Mouse (Mus musculus) ES-CJ7 (cell line): Measurements from ENCODE around the gene Adck1.
"Not testable (repeated sequence)": the region's sequence is repeated elsewhere in the genome, so short reads cannot be mapped to it uniquely, and the experiment has no call there.

ENCODE experiments used
- DNase-seq: peaks from one replicate; pipeline ENCODE4 v3.0.0; 2011; ENCODE audit warnings: low read depth, low spot score

The Adck1 gene

DNA sequence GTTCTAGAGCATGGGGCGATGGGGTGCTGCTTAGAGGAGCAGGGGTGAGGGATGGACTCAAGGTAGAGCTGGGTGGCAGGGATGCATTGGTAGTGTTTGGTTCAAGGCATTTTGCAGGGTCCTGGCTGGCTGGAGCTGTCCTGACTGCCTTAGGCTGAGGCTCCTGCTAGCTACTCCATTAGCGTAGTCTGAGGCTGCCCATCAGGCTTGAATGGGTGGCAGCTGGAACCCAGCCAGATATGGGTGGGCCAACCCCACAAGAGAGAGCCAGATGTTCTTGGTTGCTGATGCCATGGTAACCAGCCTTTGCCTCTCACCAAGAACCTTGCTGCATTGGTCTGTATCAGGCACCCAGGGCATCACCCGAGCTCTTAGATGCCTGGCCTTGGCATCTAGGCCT is 66.6 kb downstream of the Adck1 start:
- no peak for DNase-seq

DNA sequence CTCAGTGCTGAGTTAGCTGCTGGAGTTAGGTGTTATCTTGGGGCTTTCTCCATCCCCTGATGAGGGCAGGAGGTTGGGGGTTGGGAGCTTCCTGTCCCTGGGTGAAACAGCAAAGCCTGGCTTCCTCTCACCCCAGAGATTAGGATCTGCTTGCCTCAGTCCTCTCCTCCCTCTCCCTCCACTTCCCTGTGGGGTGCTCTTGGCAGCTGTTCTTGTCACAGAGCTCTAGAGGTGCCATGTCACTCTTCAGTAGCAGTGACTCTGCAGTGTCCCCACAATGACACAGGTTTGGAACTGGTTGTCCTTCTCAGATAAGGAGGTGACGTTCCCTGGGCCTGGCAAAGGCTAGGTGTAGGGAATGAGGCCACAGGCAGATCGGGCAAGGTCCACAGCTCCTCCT is 68.4 kb downstream of the Adck1 start:
- no peak for DNase-seq

DNA sequence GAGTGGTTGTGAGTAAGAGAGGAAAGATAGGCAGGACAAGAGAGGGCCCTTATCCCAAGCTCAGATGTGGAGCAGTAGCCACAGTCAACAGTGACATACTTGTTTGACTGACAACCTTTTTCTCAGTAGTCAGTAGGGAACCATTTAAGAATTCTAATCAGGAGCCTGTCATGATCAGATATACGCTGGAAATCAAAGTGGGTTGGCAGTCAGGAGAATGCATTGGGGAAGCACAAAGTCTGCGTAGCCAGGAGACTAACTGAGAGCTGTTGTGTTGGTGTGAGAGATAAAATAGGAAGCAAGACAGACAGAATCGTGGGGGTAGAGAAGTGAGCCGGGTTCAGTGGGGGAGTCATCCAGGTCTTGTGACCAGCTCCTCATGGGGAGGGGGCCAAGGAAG is 71.9 kb downstream of the Adck1 start:
- DNase-seq = no peak

DNA sequence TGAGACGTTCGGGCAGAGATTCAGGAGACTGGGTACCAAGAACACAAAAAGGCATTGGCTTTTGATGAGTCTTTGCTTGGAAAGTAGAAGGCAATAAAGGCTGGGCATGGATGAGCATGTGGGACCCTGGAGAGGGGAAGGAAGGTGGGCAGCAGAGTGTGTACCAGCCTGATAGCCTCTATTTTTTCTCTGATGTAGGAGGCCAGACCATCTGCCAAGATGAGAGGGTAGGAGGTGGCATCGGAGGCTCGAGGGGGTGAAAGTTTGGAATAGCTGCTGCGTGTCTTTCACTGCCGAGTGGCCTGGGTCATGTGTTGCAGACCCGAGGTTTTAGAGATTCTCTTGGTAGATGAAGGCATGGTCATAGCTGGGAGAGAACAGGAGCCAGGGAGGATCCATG is 72.8 kb downstream of the Adck1 start:
- no peak for DNase-seq

DNA sequence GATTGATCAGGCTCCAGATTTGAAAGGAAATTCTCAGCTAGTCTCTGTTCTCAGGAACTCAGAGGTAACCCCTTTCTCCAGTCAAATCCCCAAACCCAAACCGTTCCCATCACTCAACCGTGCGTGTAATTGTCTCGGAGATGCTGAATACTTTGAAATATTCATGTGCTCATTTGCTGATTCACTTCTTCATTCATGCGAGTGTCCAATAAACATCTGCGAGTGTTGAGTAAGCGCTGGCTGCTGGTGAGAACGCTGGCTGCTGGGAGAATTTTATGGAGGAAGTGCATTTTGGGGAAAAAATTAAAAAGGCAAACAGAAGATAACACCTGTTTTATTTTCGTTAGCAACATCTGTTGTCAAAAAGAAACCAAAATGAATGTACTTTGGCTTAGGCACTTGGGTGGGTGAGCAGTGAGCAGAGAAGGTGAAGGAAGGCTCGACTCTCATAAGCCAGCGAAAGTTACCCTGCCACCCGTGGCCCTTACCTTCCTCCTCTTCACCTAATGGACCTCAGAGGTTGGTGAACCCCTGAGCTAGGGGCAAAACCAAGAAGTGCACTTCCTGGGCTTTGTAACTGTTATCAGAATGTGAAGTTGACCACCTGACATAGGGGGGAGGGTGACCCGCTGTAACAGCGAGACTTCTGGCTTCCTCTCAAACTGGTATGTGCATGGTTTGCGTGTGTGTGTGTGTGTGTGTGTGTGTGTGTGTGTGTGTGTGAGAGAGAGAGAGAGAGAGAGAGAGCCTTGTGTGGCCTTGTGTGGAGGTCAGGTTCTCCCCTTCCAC is 76.8 kb downstream of the Adck1 start:
- no peak for DNase-seq

DNA sequence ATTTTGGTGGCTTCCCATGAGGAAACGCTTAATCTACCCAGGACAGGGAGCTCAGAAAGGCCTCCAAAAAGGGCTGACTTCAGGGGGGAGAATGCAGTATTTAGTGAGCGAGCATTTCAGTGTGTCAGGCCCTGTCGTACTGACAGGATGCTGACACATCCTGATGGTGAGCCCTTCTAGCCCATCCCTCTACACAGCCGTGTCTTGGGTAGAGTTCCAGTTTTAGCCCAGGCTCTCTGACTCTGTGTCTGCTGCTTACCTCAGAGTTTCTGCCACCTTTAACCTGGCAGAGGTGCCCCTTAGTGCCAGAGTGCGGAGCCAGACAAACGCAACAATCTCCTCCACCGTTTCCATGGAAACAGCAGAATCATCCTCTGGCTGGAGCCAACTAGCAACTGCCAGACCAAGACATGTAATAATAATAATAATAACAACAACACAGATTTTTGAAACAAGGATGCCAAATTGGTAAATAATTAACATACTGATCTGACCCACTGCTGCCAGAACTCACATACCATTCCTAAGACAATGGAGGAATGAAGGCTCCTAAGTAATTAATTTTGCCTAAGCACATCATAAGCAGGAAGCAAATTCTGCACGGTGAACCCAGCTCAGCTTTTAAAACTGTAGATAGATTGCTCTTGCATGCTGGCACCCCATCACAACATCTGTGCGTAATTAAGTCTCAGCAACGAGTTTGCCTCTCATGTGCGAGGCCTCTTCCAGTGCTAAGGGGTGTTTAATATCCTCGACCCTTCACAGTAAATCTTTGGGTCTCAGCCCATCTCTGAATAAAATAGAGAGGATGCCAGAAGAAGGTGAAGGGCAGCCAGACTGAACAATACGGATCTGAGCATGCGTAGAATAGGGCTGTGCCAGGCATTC is 81.8 kb downstream of the Adck1 start:
- DNase-seq = no peak

DNA sequence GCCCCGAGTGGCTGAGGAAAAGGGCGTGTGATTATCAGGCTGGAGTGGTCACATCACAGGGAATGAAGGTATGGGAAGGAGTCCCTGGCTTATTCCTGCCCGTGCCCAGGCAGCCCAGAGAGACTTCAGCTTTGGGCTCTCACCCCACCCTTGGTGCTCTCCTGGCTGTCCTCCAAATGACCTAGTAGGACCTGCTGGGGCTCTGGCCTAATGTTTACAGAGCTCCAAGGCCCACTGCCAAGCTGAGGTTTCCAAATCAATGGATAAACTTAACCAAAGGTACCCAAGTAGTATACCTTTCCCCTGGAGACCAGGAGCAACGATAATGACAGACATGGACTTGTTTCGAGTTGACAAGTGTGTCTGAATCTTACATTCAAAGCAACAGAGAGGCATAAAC is 83.7 kb downstream of the Adck1 start:
- DNase-seq = no peak

DNA sequence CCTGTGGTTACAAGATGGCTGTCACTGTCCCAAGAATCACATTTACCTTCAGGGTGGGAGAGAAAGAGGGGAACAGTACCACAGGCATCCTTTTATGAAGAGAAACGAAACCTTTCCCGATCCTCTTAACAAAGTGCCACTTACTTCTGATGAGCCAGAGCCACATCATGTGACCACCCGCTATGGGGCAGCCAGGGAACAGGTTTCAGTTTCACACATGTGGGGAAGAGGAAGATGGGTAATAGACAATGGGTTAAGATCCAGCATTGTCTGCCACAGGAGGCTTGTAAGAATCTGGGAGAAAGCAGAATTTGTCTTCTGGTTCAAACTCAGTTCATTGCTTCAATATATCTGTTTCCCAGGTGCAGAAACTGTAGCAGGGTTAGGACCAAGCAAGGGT is 85.1 kb downstream of the Adck1 start:
- DNase-seq = no peak

DNA sequence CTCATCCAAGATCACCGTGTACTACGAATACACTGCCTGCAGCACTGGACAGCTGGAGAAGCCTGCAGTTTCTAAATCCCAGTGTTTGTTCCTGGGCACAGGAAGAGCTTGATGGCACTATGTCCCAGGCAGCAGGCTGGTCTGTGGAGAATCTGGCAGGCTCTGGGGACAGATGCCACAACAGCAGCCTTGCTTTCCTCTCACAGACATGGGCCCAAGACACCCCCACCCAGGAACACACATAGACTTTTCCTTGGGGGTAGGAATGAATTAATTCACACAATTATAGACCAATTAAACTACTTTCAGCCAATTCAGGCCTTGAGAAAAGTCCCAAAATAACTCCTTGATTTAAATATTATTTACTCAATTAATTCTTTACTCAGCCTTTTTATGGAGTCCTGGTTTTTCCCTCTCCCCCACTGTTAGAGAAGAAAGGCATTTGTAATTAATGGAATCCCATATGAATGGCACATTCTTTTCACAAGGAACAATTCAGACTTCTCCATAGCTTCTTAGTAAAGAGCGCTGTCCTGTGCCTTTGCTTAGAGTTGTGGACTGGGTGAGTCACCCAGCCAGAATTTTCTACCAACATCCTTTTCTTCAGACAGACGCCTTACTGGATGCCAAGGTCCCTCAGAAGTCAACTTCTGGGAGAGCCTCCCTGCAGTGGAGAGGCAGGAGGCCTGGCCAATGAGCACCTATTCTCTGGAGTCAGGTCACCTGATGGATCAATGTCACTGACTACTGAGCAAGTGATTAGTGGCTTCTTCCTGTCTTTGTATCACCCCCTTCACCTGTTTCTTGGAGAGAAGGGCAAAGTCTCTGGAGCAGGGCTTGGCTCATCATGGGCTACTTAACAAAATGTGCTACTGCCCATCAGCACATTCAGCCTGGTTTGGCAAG is 90.6 kb downstream of the Adck1 start:
- DNase-seq = no peak

DNA sequence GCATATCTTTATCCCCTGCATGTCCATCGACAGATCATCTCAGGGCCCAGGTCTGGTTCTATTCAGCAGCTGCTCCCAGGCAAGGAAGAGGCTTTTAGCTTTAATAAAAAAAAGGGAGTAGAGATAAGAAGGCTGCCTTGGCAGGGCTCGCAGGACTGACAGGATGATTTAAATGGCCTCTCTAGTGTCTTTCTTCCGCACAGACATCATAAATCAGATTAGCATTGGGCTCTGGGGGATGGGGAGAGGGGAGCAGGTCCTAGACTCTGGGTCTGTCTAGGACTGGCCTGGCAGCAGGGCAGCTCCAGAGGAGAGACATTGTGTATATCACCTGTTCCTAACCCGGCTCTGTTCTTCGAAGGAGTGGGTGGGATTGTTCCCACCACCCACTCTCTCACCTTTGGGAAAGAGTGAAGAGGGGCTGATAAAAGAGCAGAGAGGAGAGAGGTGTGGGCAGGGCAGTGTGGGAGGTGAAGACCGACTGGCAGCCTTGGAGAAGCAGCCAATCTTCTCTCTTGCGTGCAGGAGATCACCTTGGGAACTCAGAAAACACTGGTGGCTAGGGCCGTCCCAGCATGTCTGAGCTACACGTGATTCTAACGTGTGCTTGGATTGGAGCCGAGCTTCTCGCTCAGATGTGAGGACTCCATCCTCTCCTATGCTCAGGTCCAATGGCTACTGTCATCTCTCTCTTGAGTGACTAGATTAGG is 94.5 kb downstream of the Adck1 start:
- DNase-seq = no peak

DNA sequence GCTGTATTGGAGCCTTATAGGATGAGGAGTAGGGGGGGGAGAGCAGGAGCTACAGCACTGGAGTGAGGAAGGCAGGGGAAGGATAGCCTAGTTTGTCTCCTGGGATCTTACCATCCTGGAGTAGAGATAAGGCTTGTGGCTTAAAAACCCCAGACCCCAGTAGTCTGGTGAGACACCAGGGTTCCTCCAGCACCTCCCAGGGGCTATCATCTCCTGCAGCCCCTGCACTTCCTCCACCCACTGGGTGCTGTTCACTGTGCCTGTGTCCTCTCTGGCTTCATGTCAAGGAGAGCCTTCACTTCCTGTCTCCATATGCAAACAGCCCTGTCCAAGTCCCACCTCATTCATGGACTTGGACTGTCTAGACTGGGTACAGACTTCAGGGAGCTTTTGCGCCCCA is 96.7 kb downstream of the Adck1 start:
- no peak for DNase-seq

DNA sequence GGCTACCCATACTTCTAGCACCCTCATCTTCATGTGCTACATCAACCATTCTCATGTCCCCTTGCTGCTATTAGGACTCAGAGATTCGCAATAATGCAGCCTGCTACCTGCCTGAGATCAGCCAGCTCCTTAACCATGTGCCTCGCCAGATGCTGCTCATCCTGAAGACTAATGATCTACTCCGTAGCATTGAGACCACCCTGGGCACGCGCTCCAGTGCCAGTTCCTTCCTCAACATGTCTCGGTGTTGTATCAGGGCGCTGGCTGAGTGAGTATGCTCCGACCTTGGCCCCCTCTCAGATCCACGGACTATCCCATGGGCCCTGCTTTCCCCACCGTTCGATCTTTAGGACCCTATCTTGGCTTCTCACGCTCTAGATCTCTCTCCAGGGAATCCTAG is 98.6 kb downstream of the Adck1 start:
- DNase-seq = no peak

DNA sequence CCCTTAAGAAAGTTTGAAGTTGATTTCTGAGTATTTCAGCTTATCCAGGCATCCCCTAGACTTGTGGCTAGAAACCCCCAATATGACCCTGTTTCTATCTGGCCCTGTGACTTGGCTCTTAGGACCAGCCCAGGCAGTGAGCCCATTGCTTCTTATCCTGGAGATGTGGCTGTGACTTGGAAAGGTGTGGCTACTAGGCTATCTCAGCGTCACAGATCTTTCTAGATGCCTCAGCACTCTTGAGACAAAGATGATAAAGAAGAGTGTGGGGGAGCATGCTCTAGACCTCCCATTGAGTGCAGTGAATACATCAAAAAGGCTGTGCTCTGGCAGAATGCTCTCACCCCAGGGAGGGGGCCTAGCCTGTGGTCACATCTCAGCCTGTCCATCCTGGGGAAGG is 99.1 kb downstream of the Adck1 start:
- no peak for DNase-seq

DNA sequence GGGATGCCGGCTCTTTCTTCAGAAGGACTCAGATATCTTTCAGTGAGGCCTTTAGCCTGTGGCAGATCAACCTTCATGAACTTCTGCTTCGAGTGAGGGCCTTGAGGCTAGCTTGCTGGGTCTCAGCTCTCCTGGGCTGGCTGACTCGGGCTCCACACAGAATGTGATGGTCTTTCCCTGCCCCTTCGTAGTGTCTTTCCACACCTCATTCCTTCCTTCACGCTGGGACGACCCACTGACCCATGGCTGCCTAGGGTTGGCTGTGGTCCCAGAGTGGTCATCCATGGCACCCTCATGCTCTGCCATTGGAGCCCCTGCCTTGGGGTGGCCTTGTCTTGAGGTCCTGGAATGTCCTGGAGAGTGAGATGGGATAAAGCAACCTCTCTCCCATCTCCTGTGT is 100.7 kb downstream of the Adck1 start:
- no peak for DNase-seq

DNA sequence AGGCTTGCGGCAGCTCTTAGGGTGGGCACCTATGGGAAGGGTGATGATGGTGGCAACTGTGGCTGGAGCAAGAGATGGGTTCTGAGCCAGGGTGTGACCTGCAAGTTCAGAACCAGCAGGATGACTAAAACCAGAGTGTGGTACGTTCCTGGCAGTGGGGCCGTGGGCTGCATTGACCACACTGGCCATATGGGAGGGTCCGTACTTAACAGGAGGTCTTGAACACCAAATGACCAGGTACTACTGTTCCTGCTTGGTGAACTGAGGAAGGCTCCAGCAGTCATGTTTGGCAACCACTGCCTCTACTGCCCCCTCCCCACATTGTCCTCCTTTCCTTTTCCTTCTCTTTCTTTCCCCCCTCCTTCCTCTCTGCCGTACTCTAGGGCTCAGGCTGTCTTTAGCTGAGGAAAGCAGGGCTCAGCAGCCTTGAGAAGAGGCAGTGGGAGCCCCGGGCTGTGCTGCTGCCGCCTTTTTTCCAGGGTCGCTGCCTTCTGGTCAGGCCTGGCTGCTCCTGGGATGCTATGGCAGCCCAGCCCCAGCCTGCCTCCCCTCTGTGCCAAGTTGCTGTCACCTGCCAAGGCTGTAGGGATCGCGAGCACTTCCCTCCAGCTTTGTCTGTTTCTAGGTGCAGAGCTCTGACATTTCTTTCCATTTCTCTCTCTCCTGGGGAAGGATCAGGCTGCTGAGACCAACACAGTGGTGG is 103.4 kb downstream of the Adck1 start:
- no peak for DNase-seq

DNA sequence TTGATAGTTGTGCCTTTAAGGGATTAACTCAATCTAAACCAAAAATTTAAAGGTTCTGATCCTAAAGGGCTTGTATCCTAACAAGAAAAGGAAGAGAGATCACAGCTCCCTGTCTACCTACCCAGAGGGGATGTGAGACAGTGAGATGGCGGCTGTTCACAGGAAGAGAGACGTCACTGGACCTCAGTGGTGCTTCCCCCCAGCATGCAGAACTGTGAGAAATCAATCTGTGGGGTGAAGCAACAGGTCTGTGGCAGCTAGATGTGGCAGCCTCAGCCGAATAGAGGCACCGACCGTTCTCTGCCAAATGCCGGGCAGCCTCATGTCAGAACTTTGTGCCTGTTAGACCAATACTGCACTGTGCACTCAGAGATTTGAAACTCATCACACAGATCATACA is 106.4 kb downstream of the Adck1 start:
- DNase-seq = no peak

DNA sequence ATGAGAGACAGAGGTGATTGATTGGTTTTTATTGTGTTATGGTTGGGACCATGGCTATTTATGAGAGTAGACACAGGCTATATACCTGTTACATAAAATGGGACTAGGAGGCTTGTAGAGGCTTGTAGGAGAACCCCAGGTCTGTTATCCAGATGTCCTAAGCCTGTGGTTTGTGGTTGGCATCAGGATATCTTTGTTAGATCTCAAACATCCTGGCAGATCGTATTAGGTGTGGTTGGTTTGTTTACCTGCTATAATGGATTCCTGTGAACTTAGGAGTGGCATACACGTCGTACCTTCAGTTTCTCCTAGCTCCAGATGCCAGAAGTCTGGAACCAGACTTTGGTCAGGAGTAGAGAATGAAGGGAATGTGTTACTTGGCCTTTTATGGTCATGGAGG is 106.9 kb downstream of the Adck1 start:
- DNase-seq = no peak

DNA sequence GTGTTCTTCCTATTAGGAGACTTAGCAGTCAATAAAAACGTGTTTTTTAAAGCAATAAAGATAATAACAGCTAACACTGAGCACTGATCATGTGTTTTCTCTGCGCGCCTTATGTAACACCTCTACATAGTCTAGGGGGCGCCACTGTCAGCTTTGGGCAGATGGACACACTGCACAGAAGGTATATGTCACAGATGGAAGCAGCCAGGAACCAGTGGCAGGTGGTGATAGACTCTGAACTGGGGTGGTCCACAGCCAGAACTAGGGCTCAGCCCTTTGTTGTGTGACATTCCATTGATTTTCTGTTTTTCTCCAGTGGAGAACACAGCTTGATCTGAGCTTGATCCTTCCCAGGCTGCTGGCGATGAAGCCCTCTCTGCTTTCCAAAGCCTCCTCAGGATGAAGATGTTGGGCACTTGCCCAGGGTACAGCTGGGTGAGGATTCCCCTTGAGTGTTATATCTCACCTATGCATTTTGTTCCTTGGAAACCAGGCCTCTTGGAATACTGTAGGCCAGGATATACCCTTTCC is 107.6 kb downstream of the Adck1 start:
- no peak for DNase-seq

DNA sequence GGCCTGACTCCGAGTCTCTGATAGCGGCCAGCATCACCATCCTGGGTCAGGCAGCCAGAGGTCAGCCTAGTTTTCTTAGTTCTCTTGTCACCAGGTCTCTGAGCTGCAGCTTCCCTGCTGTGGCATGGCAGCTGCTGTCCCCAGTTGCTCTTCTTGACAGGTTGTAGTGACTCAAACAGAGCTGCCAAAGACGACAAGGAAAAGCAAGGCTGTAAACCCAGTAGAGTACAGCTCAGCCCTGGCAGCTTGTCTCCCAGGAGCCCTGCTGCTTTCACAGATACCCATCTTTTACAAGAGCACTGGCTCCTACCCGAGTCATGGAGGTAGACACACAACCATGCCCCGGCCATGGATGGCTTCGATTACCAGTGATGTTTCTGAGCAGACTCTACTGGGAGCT is 108.3 kb downstream of the Adck1 start:
- no peak for DNase-seq

DNA sequence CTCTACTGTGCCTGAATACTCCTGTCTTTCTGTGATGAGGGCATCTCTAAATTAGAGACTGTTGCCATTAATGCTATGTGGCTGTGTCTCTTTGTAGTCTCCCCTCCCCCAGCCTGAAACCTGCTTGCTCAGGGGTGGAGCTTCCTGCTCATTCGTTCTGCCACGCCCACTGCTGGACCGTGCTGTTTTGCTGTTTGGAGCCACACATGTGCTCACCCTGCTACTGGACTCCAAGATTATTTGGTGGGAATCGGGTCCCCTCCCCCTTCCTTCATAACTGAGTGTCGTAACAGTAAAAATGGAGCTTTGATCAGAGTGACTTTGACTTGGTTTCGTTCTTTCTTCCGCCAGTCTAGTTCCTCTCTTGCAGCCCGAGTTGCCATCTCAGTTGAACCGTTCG is 111.5 kb downstream of the Adck1 start:
- DNase-seq = not testable (repeated sequence)

DNA sequence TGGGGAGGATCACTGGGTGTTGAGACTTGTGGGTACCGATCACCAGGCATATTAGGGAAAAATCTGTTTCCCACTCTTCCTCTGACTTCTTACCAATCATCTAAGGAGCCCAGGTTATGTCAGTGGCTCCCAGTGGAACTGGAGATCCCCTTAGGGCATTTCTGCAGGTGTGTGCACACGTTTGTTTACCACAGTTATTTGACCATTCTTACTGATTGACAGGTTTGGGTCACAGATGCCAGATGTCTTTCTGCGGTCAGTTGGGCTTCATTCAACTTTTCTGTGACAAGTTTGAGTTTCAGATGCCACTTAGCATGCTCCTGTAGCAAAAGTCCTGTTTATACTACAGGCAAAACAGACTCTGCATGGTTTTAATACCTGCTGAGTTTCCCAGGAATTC is 112.5 kb downstream of the Adck1 start:
- no peak for DNase-seq
